Mouse (Mus musculus) liver, embryonic 14.5 days (tissue): ENCODE results near the gene Arnt2. TPM values are rescaled to one million over a fixed set of nuclear protein-coding genes. Genes with fewer than 3 reads are reported as not detected.
A peak's percentile ranks its signal among the peaks of the same experiment; 100 is the strongest.

Experiments used
- ATAC-seq: fragments of 200-750 bp; cut with Nextera tagmentation; 2 replicates; pipeline ENCODE4 v1.8.0; 2017; ENCODE audit warnings: moderate number of reproducible peaks, mild to moderate bottlenecking, moderate library complexity; ENCODE audit not compliant: insufficient read depth
- DNase-seq, 3 experiments: peaks; one replicate each; pipeline ENCODE4 v3.0.0-alpha.2; 2012 to 2013; ENCODE audit warnings: low read depth in 3 of 3, low spot score in 3 of 3
- H3K27ac ChIP-seq: fragments of 300-500 bp; sonication (generic); 2 replicates; pipeline ENCODE4 v1.5.1; 2014; ENCODE audit warnings: moderate library complexity, mild to moderate bottlenecking, control low read depth, inconsistent platforms
- H3K27me3 ChIP-seq: fragments of 300-500 bp; sonication (generic); 2 replicates; pipeline ENCODE4 v1.6.1; 2014; ENCODE audit warnings: mild to moderate bottlenecking, low read length, moderate library complexity; ENCODE audit not compliant: control insufficient read depth, insufficient read depth
- H3K36me3 ChIP-seq: fragments of 300-500 bp; sonication (generic); replicated peaks from 2 replicates; pipeline ENCODE4 v1.6.1; 2014; ENCODE audit warnings: low read depth; ENCODE audit not compliant: control insufficient read depth, insufficient read depth
- H3K4me1 ChIP-seq, 2 experiments: fragments of 200-500 bp in 1 of 2; fragments of 300-500 bp in 1 of 2; sonication (generic) in 1 of 2; replicated peaks; 2 replicates each; pipeline ENCODE4 v1.6.1; 2012 to 2014; ENCODE audit warnings: antibody characterized with exemption in 1 of 2, inconsistent platforms in 1 of 2, low read length in 1 of 2; ENCODE audit not compliant: control insufficient read depth in 2 of 2, insufficient read depth in 2 of 2
- H3K4me2 ChIP-seq: fragments of 300-500 bp; sonication (generic); 2 replicates; pipeline ENCODE4 v1.6.1; 2014; ENCODE audit warnings: low read depth, mild to moderate bottlenecking, control low read depth, moderate library complexity
- H3K4me3 ChIP-seq, 2 experiments: fragments of 200-500 bp in 1 of 2; fragments of 300-500 bp in 1 of 2; sonication (generic) in 1 of 2; 2 replicates each; pipeline ENCODE4 v1.5.1; 2012 to 2014; ENCODE audit warnings: low read depth in 2 of 2, low read length in 2 of 2, mild to moderate bottlenecking in 2 of 2, control low read depth in 1 of 2, inconsistent platforms in 1 of 2, moderate library complexity in 1 of 2; ENCODE audit not compliant: insufficient read depth in 1 of 2
- H3K9ac ChIP-seq: fragments of 300-500 bp; sonication (generic); replicated peaks from 2 replicates; pipeline ENCODE4 v1.6.1; 2014; ENCODE audit warnings: mild to moderate bottlenecking, control low read depth, moderate library complexity
- H3K9me3 ChIP-seq: fragments of 300-500 bp; sonication (generic); 2 replicates; pipeline ENCODE4 v1.6.1; 2016; ENCODE audit warnings: low read length, mixed read lengths; ENCODE audit not compliant: control insufficient read depth
- CTCF ChIP-seq: IDR thresholded peaks from 2 replicates; pipeline ENCODE4 v1.5.1; 2016; ENCODE audit warnings: antibody characterized with exemption, low read depth, control low read depth
- EP300 ChIP-seq: IDR thresholded peaks from 2 replicates; pipeline ENCODE4 v1.6.1; 2016; ENCODE audit warnings: antibody characterized with exemption, low read depth
- WGBS: fragments of 180-500 bp; shearing (Covaris S2); extraction: QIAGEN DNeasy Blood & Tissue Kit; methylation state at CpG from one replicate; pipeline ENCODE4 v1.1.7; 2014; ENCODE audit not compliant: insufficient replicate concordance; 5-methylcytosine and 5-hydroxymethylcytosine counted together
- polyA plus RNA-seq, 2 experiments: library from polyadenylated mRNA; depleted of rRNA in 1 of 2; stranded (reverse) in 1 of 2; unstranded in 1 of 2; fragments of >200 nt; fragmentation: Nextera tagmentation in 1 of 2; extraction: Ambion mirVana in 1 of 2; gene quantifications; 2 replicates each; pipeline versions ENCODE4 v1.2.1 to v1.2.3; 2012 to 2014

Arnt2 gene
- polyA plus RNA-seq (2012; rRNA removed) (0.16 and 0.22 TPM in 2 replicates), polyA plus RNA-seq (2014; fragmentation: Nextera tagmentation; extraction: Ambion mirVana) (0.39 TPM in 1 of 2 replicates, not detected in the other)

DNA sequence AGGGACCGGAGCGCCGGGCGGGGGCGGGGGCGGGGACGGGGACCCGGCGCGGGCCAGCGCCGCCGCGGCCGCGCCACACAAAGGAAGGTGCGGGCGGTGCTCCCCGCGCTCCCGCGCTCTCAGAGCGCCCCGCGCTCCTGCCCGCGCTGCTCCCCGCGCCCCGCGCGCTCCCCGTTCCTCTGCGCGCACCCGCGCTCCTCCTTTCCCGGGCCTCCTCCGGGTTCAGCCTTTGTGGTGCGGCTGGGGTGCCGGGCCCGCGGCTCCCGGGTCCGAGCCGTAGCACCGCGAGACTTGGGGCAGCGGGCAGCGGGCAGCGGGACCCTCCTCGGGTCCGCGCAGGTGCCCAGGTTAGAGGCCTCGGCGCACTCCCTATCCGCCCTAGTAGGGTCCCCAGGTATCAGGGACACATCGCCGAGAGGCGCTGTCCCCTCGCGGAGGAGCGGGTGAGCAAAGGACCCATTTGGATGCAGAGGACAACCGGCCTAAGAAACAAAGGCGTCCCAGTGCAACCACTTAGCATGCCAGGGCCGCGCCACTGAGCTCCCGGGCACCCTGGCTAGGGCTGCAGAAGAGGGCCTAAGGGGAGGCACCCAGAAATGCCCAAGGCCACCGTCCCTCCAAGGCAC lies at the start of gene Arnt2:
TSS of gene Arnt2 (minus strand) at position 281 of the 626 bp plus-strand sequence.
- WGBS, result 1% methylated on average over 62 of the region's 69 CpGs

DNA sequence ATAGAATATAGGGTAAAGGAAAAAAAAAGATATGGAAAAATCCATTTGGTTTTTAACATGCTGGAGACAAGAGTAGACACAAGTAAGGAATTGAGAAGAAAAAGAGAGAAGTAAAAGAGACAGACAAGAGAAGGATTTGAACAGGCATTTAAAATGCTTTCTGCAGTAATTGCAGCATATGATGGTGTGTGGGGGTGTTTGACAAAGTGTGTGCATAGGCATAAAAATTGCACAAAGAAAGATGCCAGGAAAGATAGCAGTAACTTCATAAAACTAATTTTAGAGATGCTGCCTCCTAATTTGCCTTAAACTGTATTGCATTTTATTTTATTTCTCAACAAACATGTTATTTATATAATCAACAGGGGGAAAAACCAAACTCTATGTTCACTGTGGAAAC lies 41.7 kb upstream of the Arnt2 start:
- Histone ChIP-seq H3K9me3 (no peaks in the 10 kb centered on the region), H3K4me2 (no peak overlapping the region), H3K9ac (no peak overlapping the region), H3K36me3 (no peaks in the 10 kb centered on the region), H3K4me3 (no peak overlapping the region), H3K27ac (no peak overlapping the region), H3K27me3 (no peaks in the 10 kb centered on the region), H3K4me1 (no peaks in the 10 kb centered on the region)
- DNase-seq (no peak), ATAC-seq (no peak)
- no peak for TF ChIP-seq EP300
- no peak for TF ChIP-seq CTCF

More for the DNA sequence above, at the start of gene Arnt2:
- Histone ChIP-seq H3K4me2 (peak within 1 kb of the TSS; percentile 48), H3K27me3 (peaks cover 20% of the 10 kb centered on the region), H3K27ac (no peak within 1 kb of the TSS), H3K9me3 (no peaks in the 10 kb centered on the region), H3K9ac (no peak within 1 kb of the TSS), H3K4me1 (no peaks in the 10 kb centered on the region), H3K4me3 (peak within 1 kb of the TSS in 1 of 2 experiments; percentile 28; a peak in 3 of 4 replicates), H3K36me3 (no peaks in the 10 kb centered on the region)
- ATAC-seq, result no peak
- TF ChIP-seq EP300, result no peak
- no peak for TF ChIP-seq CTCF
- DNase-seq, result no peak

DNA sequence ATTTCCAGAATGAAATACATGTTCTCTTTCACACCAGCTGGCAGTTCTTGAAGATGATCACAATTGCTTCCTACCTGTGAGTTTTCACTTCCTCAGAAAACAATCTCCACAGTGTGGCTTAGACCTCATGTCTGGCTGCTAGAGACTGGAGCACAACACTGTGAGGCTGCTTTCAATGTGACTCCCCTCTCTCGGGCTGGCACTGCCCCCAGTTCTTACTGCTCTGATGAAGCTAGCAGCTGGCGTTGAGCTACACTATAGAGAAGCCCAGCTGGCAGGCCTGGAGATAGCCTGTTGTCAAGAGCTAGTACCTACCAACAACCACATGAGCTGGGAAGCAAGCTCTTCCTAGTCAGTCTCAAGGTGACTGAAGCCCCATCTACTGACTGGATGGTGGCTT lies 39.1 kb upstream of the Arnt2 start:
- TF ChIP-seq EP300 (no peak), CTCF (no peak)

GRCm38 (mm10) chr7:84448512-84448911 lies 38.5 kb upstream of the Arnt2 start:
- ATAC-seq (no peak), DNase-seq (no peak)
- no peak overlapping the region for H3K4me3 ChIP-seq
- H3K27me3 ChIP-seq, result no peaks in the 10 kb centered on the region
- no peak overlapping the region for H3K27ac ChIP-seq
- no peaks in the 10 kb centered on the region for H3K36me3 ChIP-seq
- H3K4me2 ChIP-seq, result no peak overlapping the region
- H3K4me1 ChIP-seq, result no peaks in the 10 kb centered on the region
- H3K9ac ChIP-seq, result no peak overlapping the region
- TF ChIP-seq EP300 (no peak), CTCF (no peak)
- no peaks in the 10 kb centered on the region for H3K9me3 ChIP-seq

More for the DNA sequence above, 39.1 kb upstream of the Arnt2 start:
- H3K9me3 ChIP-seq, result no peaks in the 10 kb centered on the region
- no peak overlapping the region for H3K4me3 ChIP-seq
- no peak for DNase-seq
- no peak overlapping the region for H3K4me2 ChIP-seq
- 41% methylated on average over 2 of the region's 2 CpGs for WGBS
- H3K36me3 ChIP-seq, result no peaks in the 10 kb centered on the region
- no peak overlapping the region for H3K9ac ChIP-seq
- no peak overlapping the region for H3K27ac ChIP-seq
- ATAC-seq, result no peak
- H3K27me3 ChIP-seq, result no peaks in the 10 kb centered on the region
- no peaks in the 10 kb centered on the region for H3K4me1 ChIP-seq

DNA sequence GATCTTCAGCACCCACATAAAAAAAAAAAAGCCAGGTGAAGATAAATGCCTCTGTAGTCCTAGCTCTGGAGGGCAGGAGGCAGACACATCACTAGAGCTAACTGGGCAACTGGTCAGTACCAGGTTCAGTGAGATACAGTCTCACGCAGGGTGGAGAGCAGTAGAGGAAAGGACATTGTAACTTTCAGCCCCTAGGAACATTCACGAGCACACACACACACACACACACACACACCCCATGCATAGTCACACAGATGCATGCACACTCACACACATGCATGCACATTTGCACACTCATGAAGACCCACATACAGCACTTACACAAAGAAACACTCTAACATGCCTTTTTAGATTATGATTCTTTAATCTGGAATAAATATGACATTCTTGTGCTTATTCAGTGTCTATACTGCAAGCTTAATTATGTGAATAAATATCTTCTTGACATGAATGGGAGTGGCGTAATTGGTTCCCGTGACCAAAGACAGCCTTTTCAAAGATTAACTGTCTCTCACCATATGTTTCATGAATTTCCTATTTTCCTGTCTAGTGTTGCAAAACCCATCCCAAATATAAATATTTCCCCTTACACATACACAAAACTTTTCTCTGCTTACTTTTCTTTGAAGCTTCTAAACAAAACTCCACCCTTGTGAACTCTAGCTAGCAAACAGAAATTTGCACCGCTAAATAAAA lies 37.9 kb upstream of the Arnt2 start:
- no peak for DNase-seq
- WGBS, result 67% methylated on average over 5 of the region's 5 CpGs
- TF ChIP-seq CTCF (no peak), EP300 (no peak)

More for the DNA sequence above, 37.9 kb upstream of the Arnt2 start:
- Histone ChIP-seq H3K4me2 (no peak overlapping the region), H3K27me3 (no peaks in the 10 kb centered on the region), H3K27ac (no peak overlapping the region), H3K9me3 (no peaks in the 10 kb centered on the region), H3K36me3 (no peaks in the 10 kb centered on the region), H3K9ac (no peak overlapping the region), H3K4me3 (no peak overlapping the region), H3K4me1 (no peaks in the 10 kb centered on the region)
- ATAC-seq, result no peak
